In the genomic region with DNA sequence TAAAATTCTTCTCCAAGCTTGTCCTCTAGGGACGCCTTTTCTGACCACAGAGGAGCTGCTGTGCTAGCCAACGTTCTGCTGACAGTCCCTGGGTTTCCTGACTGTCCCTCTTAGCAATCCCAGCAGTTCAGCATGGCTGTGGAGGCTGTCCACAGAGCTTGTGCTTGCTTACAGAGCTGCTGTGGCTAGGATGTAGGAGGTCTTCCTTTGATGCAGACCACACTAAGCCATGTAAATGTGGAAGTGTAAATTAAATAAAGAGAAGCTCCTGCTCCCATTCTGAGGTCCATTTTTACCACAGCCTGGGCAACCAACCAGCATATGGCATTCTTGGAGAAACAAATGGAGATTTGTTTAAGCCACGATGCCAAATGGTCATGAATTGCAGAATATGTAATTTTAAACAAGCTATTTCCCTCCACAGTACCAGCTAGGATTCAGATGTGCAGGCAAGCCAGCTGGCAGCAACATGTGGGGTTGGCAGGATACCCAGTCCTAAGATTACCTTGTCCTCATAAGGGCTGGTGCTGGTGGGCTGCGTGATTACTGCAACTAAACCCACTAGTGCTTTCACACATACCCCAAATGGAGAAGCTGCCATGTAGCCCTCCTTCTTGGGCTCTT, we compare ENCODE assay signal across 8 mouse cellular contexts.
DNase-seq lines count a peak whose midpoint lies in the region; ATAC-seq lines count a peak whose summit lies in the region.

No protein-coding gene starts in this region.

- no peak for ATAC-seq in inflammation-experienced regulatory T-cells, adult 6 months

- peak; percentile 57 for DNase-seq in 3134 (ENCODE audit: extremely low read depth, insufficient read length, low spot score)
- DNase-seq in NIH3T3 (ENCODE audit: low read depth), result peak; percentile 80
- DNase-seq in frontal cortex, adult 2 months (ENCODE audit: extremely low spot score in 1 of 2, low spot score in 1 of 2), result peak; percentile 55 to 78
- peak; percentile 61 to 72 for DNase-seq in left cerebral cortex, adult 18-20 months (ENCODE audit: low spot score in 2 of 2)
- DNase-seq in right cerebral cortex, postnatal 10 days (ENCODE audit: low spot score in 2 of 2), result peak; percentile 81 to 86
- no peak for DNase-seq in thymus, postnatal 10 days (ENCODE audit: low spot score in 2 of 2)
- DNase-seq in testis, postnatal 10 days (ENCODE audit: low spot score), result no peak

Comparison
In these comparisons a context has a peak if more than half of its experiments do, and no peak if none do; other contexts are left out.
1. DNase-seq: peak in 3134 (single experiment), NIH3T3 (single experiment), frontal cortex, adult 2 months (2 of 2), left cerebral cortex, adult 18-20 months (2 of 2) and right cerebral cortex, postnatal 10 days (2 of 2); none in thymus, postnatal 10 days (0 of 2) and testis, postnatal 10 days (single experiment).